Mouse (Mus musculus) neural tube, embryonic 11.5 days (tissue): ENCODE results near the gene Ffar1. TPM values are rescaled to one million over a fixed set of nuclear protein-coding genes. Genes with fewer than 3 reads are reported as not detected.
"Not testable (repeated sequence)": the region's sequence is repeated elsewhere in the genome, so short reads cannot be mapped to it uniquely, and the experiment has no call there.

ENCODE experiments used
- ATAC-seq: fragments of 200-750 bp; cut with Nextera tagmentation; 2 replicates; pipeline ENCODE4 v1.8.0; 2017; ENCODE audit warnings: moderate number of reproducible peaks, mild to moderate bottlenecking, moderate TSS enrichment, moderate library complexity; ENCODE audit not compliant: insufficient read depth, low FRiP score, low TSS enrichment
- DNase-seq: peaks from one replicate; pipeline ENCODE4 v3.0.0-alpha.2; 2015; ENCODE audit warnings: low spot score
- H3K27ac ChIP-seq: fragments of 300-500 bp; sonication (generic); 2 replicates; pipeline ENCODE4 v1.5.1; 2014; ENCODE audit warnings: low read depth, mild to moderate bottlenecking, low read length
- H3K27me3 ChIP-seq: fragments of 300-500 bp; sonication (generic); 2 replicates; pipeline ENCODE4 v1.6.1; 2014; ENCODE audit warnings: mild to moderate bottlenecking, low read length, mixed read lengths; ENCODE audit not compliant: control insufficient read depth, insufficient read depth
- H3K36me3 ChIP-seq: fragments of 300-500 bp; sonication (generic); 2 replicates; pipeline ENCODE4 v1.6.1; 2014; ENCODE audit warnings: mild to moderate bottlenecking, low read length, moderate library complexity, mixed read lengths; ENCODE audit not compliant: control insufficient read depth, insufficient read depth
- H3K4me1 ChIP-seq: fragments of 300-500 bp; sonication (generic); 2 replicates; pipeline ENCODE4 v1.6.1; 2014; ENCODE audit warnings: low read length, mixed read lengths; ENCODE audit not compliant: control insufficient read depth, insufficient read depth
- H3K4me2 ChIP-seq: fragments of 300-500 bp; sonication (generic); 2 replicates; pipeline ENCODE4 v1.6.1; 2014; ENCODE audit warnings: low read depth, mild to moderate bottlenecking, moderate library complexity
- H3K4me3 ChIP-seq: fragments of 300-500 bp; sonication (generic); 2 replicates; pipeline ENCODE4 v1.5.1; 2014; ENCODE audit warnings: low read depth, low read length
- H3K9ac ChIP-seq: fragments of 300-500 bp; sonication (generic); 2 replicates; pipeline ENCODE4 v1.6.1; 2014; ENCODE audit warnings: mild to moderate bottlenecking, low read length
- H3K9me3 ChIP-seq: fragments of 300-500 bp; sonication (generic); 2 replicates; pipeline ENCODE4 v1.6.1; 2016; ENCODE audit warnings: low read length; ENCODE audit not compliant: control insufficient read depth
- WGBS: fragments of 180-500 bp; shearing (Covaris S2); extraction: QIAGEN DNeasy Blood & Tissue Kit; methylation state at CpG from one replicate; pipeline ENCODE4 v1.1.7; 2014; 5-methylcytosine and 5-hydroxymethylcytosine counted together
- polyA plus RNA-seq: library from polyadenylated mRNA; unstranded; fragments of >200 nt; fragmentation: Nextera tagmentation; extraction: Ambion mirVana; gene quantifications from 2 replicates; pipeline ENCODE4 v1.2.1, GENCODE M21; 2014

Gene Ffar1
- polyA plus RNA-seq, 1 experiment from 2014 or later: not detected

GRCm38 (mm10) chr7:30844676-30845297, 16.6 kb downstream of the Ffar1 start:
- Histone ChIP-seq H3K27ac (no peak overlapping the region), H3K9me3 (no peaks in the 10 kb centered on the region), H3K4me2 (no peak overlapping the region), H3K27me3 (no peaks in the 10 kb centered on the region), H3K4me1 (peaks cover 7% of the 10 kb centered on the region; the same call in 1 of the 2 replicates), H3K36me3 (no peaks in the 10 kb centered on the region), H3K4me3 (no peak overlapping the region), H3K9ac (no peak overlapping the region)
- 25% methylated on average over 7 of the region's 7 CpGs for WGBS
- ATAC-seq: peak; percentile 69
- no peak for DNase-seq

DNA sequence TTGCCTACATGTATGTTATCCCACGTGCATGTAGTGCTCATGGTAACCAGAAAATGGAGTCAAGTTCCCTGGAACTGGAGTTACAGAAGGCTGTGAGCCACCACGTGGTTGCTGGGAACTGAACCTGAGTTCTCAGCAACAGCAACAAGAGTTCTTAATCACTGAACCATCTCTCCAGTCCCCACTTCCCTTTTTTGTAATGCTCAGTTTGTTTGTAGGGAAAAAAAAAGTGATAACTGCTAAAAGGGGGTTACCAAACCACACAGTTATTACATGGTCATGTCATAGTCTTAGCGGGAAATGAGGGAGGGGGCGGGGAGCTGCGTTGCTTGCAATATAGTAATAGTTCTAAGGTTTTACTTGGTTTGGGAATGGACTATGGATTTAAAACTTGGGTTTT, 19.3 kb downstream of the Ffar1 start:
- no peaks in the 10 kb centered on the region for H3K9me3 ChIP-seq
- peaks cover 7% of the 10 kb centered on the region; the same call in 1 of the 2 replicates for H3K4me1 ChIP-seq
- no peak overlapping the region for H3K4me2 ChIP-seq
- H3K27ac ChIP-seq: no peak overlapping the region
- no peaks in the 10 kb centered on the region for H3K36me3 ChIP-seq
- H3K9ac ChIP-seq: no peak overlapping the region
- DNase-seq: no peak
- H3K4me3 ChIP-seq: no peak overlapping the region
- WGBS: 82% methylated on average over 5 of the region's 5 CpGs
- no peak for ATAC-seq
- no peaks in the 10 kb centered on the region for H3K27me3 ChIP-seq

DNA sequence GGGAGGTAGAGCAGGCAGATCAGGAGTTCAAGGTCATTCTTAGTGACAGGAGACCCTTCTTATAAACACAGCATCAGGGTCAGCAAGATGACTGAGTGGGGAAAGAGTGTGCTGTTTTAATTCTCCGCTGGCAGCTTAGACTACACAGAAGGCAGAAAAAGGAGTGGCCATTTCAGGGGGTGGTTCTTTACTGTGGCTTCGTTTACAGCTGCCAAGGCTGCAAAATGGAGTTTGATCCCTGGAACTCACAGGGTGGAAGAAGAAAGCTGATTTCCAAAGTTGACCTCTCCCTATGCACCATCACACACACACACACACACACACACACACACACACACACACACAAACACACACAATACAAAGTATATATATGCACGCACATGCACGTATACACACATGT, 20.0 kb downstream of the Ffar1 start:
- DNase-seq (no peak), ATAC-seq (no peak)
- Histone ChIP-seq H3K4me3 (no peak overlapping the region), H3K9ac (no peak overlapping the region), H3K27me3 (no peaks in the 10 kb centered on the region), H3K27ac (no peak overlapping the region), H3K4me1 (peaks cover 7% of the 10 kb centered on the region; the same call in 1 of the 2 replicates), H3K9me3 (no peaks in the 10 kb centered on the region), H3K4me2 (no peak overlapping the region), H3K36me3 (no peaks in the 10 kb centered on the region)
- 79% methylated on average over 4 of the region's 4 CpGs for WGBS

DNA sequence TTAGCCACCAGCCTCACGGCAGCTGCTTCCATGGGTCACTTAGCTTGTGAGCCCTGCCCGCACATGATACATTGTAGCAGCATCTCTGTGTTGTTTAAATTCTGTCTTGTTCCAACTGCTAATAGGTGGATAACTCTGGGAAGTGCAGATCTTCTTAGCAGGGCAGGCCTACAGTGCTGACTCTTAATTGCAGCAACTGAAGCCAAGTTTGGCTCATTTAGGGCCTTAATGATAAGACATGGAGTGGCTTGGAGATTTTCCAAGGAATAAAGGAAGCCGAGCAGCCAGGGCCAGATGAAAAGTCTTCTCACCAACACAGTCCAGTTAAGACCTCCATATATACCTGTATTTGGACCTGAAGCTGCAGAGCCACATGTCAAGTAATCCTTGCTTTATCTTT, 21.1 kb downstream of the Ffar1 start:
- Histone ChIP-seq H3K9me3 (no peaks in the 10 kb centered on the region), H3K4me3 (no peak overlapping the region), H3K27me3 (no peaks in the 10 kb centered on the region), H3K27ac (no peak overlapping the region), H3K4me2 (no peak overlapping the region), H3K4me1 (peaks cover 7% of the 10 kb centered on the region; the same call in 1 of the 2 replicates), H3K36me3 (no peaks in the 10 kb centered on the region), H3K9ac (no peak overlapping the region)
- DNase-seq (no peak), ATAC-seq (no peak)
- 79% methylated on average over 3 of the region's 3 CpGs for WGBS

DNA sequence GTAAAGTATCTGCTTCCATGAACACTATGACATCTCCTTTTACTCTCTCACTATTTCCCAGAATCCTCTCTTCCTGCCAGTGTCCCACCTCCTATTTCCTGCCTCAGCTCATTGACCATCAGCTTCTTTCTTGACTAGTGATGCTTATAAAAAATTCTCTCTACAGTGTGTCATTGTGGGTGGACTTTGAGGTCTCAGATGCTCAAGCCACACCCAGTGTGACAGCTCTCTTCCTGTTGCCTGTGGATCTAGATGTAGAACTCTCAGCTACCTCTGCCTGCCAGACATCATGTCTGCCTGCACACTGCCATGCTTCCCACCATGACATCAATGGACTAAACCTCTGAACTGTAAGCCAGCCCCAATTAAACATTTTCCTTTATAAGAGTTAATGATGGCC, 24.1 kb downstream of the Ffar1 start:
- no peak for ATAC-seq
- H3K9me3 ChIP-seq: no peaks in the 10 kb centered on the region
- no peak overlapping the region for H3K9ac ChIP-seq
- H3K4me2 ChIP-seq: no peak overlapping the region
- H3K4me1 ChIP-seq: no peaks in the 10 kb centered on the region
- no peaks in the 10 kb centered on the region for H3K36me3 ChIP-seq
- H3K4me3 ChIP-seq: no peak overlapping the region
- DNase-seq: no peak
- H3K27ac ChIP-seq: no peak overlapping the region
- no peaks in the 10 kb centered on the region for H3K27me3 ChIP-seq

DNA sequence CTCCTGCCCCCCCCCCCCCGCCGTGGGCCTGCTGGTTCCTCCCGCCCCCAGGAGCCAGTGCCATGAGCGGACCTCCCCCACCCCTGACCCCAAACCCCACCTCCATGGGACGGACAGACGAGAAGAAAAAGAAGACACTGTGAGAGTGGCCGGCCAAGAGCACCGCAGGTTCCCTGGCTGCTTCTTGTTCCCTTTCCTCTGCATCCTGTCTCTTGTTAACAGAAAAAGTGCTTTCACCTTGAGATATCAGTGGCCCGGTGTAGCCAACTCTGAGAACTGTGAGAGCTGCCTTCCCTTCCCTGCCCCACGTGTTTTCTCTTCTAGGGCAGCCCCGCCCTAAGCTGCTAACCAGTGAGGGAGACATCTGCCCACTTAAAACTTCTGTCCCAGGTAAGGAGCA, 28.7 kb downstream of the Ffar1 start:
- H3K9me3 ChIP-seq, DNase-seq, H3K9ac ChIP-seq, ATAC-seq, H3K4me2 ChIP-seq, H3K27me3 ChIP-seq, H3K36me3 ChIP-seq, H3K4me3 ChIP-seq, H3K4me1 ChIP-seq, H3K27ac ChIP-seq: not testable (repeated sequence)
- 48% methylated on average over 9 of the region's 11 CpGs for WGBS

- DNase-seq (no peak), ATAC-seq (no peak)
- Histone ChIP-seq H3K36me3 (no peaks in the 10 kb centered on the region), H3K4me3 (no peak overlapping the region), H3K4me1 (no peaks in the 10 kb centered on the region), H3K9me3 (no peaks in the 10 kb centered on the region), H3K27me3 (no peaks in the 10 kb centered on the region), H3K9ac (no peak overlapping the region), H3K27ac (no peak overlapping the region), H3K4me2 (no peak overlapping the region)
- WGBS: 65% methylated on average over 15 of the region's 17 CpGs
Measured at GRCm38 (mm10) chr7:30832261-30832660, 29.1 kb downstream of the Ffar1 start.

DNA sequence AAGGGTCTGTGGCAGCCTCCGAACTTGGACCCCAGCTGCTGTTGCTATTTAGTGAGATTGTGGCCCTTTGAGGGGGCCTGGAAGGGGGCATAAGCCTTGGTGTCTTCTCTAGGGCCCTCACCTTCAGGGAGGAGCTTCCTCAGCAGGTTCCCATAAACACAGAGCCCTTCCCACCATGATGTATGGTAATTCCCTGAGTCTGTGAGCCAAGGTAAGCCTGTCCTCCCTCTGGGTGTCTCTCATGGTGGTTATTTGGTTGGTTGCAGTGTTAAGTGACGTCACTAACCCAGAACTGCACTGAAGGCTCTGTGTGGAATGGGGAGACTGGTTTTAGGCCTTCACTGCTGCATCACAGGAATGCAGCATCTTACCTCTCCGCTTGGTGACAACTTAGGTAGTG, 31.9 kb downstream of the Ffar1 start:
- H3K4me2 ChIP-seq: no peak overlapping the region
- H3K4me3 ChIP-seq: no peak overlapping the region
- H3K9me3 ChIP-seq: no peaks in the 10 kb centered on the region
- 80% methylated on average over 3 of the region's 3 CpGs for WGBS
- H3K9ac ChIP-seq: no peak overlapping the region
- ATAC-seq (no peak), DNase-seq (no peak)
- H3K27me3 ChIP-seq: no peaks in the 10 kb centered on the region
- no peaks in the 10 kb centered on the region for H3K4me1 ChIP-seq
- no peak overlapping the region for H3K27ac ChIP-seq
- H3K36me3 ChIP-seq: no peaks in the 10 kb centered on the region

GRCm38 (mm10) chr7:30828871-30829270, 32.5 kb downstream of the Ffar1 start:
- not testable (repeated sequence) for H3K27ac ChIP-seq, ATAC-seq, H3K27me3 ChIP-seq, H3K4me1 ChIP-seq, H3K36me3 ChIP-seq, H3K4me3 ChIP-seq, H3K4me2 ChIP-seq, H3K9me3 ChIP-seq, DNase-seq, H3K9ac ChIP-seq
